Mouse (Mus musculus) limb, embryonic 12.5 days (tissue): ENCODE results near the gene Senp6. TPM values are rescaled to one million over a fixed set of nuclear protein-coding genes. Genes with fewer than 3 reads are reported as not detected.

ENCODE experiments used
- ATAC-seq: fragments of 200-750 bp; cut with Nextera tagmentation; 2 replicates; pipeline ENCODE4 v1.8.0; 2017; ENCODE audit warnings: low read depth, moderate TSS enrichment; ENCODE audit not compliant: insufficient number of reproducible peaks, insufficient read depth, low FRiP score, low TSS enrichment
- H3K27ac ChIP-seq: fragments of 300-500 bp; sonication (generic); 2 replicates; pipeline ENCODE4 v1.5.1; 2016; ENCODE audit warnings: mild to moderate bottlenecking, moderate library complexity
- H3K27me3 ChIP-seq: fragments of 300-500 bp; sonication (generic); 2 replicates; pipeline ENCODE4 v1.6.1; 2016; ENCODE audit warnings: mild to moderate bottlenecking, moderate library complexity
- H3K36me3 ChIP-seq: fragments of 300-500 bp; sonication (generic); 2 replicates; pipeline ENCODE4 v1.6.1; 2016; ENCODE audit warnings: mild to moderate bottlenecking, moderate library complexity
- H3K4me1 ChIP-seq: fragments of 300-500 bp; sonication (generic); replicated peaks from 2 replicates; pipeline ENCODE4 v1.6.1; 2016
- H3K4me2 ChIP-seq: fragments of 300-500 bp; sonication (generic); 2 replicates; pipeline ENCODE4 v1.6.1; 2016; ENCODE audit warnings: mild to moderate bottlenecking, moderate library complexity
- H3K4me3 ChIP-seq: fragments of 300-500 bp; sonication (generic); replicated peaks from 2 replicates; pipeline ENCODE4 v1.5.1; 2016; ENCODE audit warnings: mild to moderate bottlenecking
- H3K9ac ChIP-seq: fragments of 300-500 bp; sonication (generic); replicated peaks from 2 replicates; pipeline ENCODE4 v1.6.1; 2016; ENCODE audit warnings: mild to moderate bottlenecking, moderate library complexity
- H3K9me3 ChIP-seq: fragments of 300-500 bp; sonication (generic); 2 replicates; pipeline ENCODE4 v1.6.1; 2016; ENCODE audit warnings: mild to moderate bottlenecking, moderate library complexity
- WGBS: fragments of 180-500 bp; shearing (Covaris S2); methylation state at CpG from one replicate; pipeline ENCODE4 v1.1.7; 2016; 5-methylcytosine and 5-hydroxymethylcytosine counted together
- polyA plus RNA-seq: library from polyadenylated mRNA; unstranded; fragments of >200 nt; fragmentation: Nextera tagmentation; extraction: Ambion mirVana; gene quantifications from 2 replicates; pipeline ENCODE4 v1.2.1, GENCODE M21; 2016

The Senp6 gene
- polyA plus RNA-seq, 1 experiment from 2014 or later: 72.9 TPM

DNA sequence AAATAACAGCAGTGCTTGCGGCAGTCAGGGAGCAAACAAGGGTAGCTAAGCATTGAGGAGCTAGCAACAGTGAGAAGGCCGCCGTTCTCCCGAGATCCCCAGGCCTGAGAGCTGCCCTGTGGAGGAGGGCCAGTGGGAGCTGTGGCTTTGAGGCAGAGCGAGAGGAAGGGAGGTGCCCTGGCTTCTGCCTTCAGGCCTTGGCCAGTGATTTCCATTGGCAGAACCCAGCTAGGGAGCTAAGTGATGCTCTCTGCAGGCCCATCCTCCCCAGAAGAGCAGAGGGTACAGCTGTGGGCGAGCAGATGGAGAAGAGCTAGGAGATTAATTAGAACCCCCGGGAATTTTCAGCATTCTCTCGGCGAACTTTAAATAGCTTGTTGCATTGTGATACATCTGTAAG, 106.9 kb downstream of the Senp6 start:
- H3K9ac ChIP-seq: no peak overlapping the region
- H3K27ac ChIP-seq: no peak overlapping the region
- no peaks in the 10 kb centered on the region for H3K36me3 ChIP-seq
- H3K4me3 ChIP-seq: no peak overlapping the region
- peaks cover 8% of the 10 kb centered on the region for H3K4me1 ChIP-seq
- no peaks in the 10 kb centered on the region for H3K27me3 ChIP-seq
- H3K9me3 ChIP-seq: no peaks in the 10 kb centered on the region
- WGBS: 52% methylated on average over 9 of the region's 9 CpGs
- H3K4me2 ChIP-seq: no peak overlapping the region
- ATAC-seq: 0 out of 2 replicates have a peak, but pooled peaks have one; percentile 37

- Histone ChIP-seq H3K4me1 (peaks cover 8% of the 10 kb centered on the region), H3K9me3 (no peaks in the 10 kb centered on the region), H3K4me3 (no peak overlapping the region), H3K27me3 (no peaks in the 10 kb centered on the region), H3K27ac (no peak overlapping the region), H3K9ac (no peak overlapping the region), H3K4me2 (no peak overlapping the region), H3K36me3 (no peaks in the 10 kb centered on the region)
- WGBS: 72% methylated on average over 13 of the region's 13 CpGs
- ATAC-seq: no peak
Observed at GRCm38 (mm10) chr9:80176696-80177478, 110.2 kb downstream of the Senp6 start.

DNA sequence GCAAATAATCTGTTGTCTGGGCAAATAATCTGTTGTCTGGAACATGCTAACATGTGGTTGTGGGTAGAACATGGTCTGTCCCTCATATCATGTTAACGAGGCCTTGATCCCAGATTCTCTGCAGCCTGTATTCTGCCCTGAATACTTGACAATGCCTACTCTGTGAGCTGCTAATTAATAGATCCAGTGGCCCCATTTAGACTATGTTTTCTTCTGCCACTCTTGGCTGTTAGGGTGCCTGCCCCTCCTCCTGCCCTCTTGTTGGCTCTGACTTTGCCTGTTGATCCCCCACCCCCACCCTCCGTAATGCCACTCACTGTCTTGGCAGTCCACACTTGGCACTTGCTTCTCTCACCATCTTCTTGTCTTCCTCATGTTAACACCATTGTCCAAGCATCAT, 112.0 kb downstream of the Senp6 start:
- H3K36me3 ChIP-seq: no peaks in the 10 kb centered on the region
- no peak overlapping the region for H3K9ac ChIP-seq
- no peak for ATAC-seq
- H3K27ac ChIP-seq: no peak overlapping the region
- H3K4me1 ChIP-seq: peaks cover 6% of the 10 kb centered on the region; the same call in 1 of the 2 replicates
- no peak overlapping the region for H3K4me2 ChIP-seq
- WGBS: 92% methylated on average over 2 of the region's 2 CpGs
- H3K4me3 ChIP-seq: no peak overlapping the region
- no peaks in the 10 kb centered on the region for H3K9me3 ChIP-seq
- no peaks in the 10 kb centered on the region for H3K27me3 ChIP-seq

- 88% methylated on average over 4 of the region's 4 CpGs for WGBS
- Histone ChIP-seq H3K4me3 (no peak overlapping the region), H3K27ac (no peak overlapping the region), H3K9me3 (no peaks in the 10 kb centered on the region), H3K4me2 (no peak overlapping the region), H3K27me3 (no peaks in the 10 kb centered on the region), H3K36me3 (no peaks in the 10 kb centered on the region), H3K9ac (no peak overlapping the region), H3K4me1 (0 out of 2 replicates have a peak, but pooled peaks cover 4% of the 10 kb centered on the region)
- ATAC-seq: no peak
Observed at GRCm38 (mm10) chr9:80179688-80180087, 113.0 kb downstream of the Senp6 start.

GRCm38 (mm10) chr9:80180771-80181170, 114.1 kb downstream of the Senp6 start:
- H3K4me3 ChIP-seq: no peak overlapping the region
- ATAC-seq: no peak
- no peak overlapping the region for H3K27ac ChIP-seq
- H3K4me2 ChIP-seq: no peak overlapping the region
- no peaks in the 10 kb centered on the region for H3K36me3 ChIP-seq
- no peak overlapping the region for H3K9ac ChIP-seq
- no peaks in the 10 kb centered on the region for H3K9me3 ChIP-seq
- H3K4me1 ChIP-seq: 0 out of 2 replicates have a peak, but pooled peaks cover 4% of the 10 kb centered on the region
- 83% methylated on average over 5 of the region's 5 CpGs for WGBS
- no peaks in the 10 kb centered on the region for H3K27me3 ChIP-seq

DNA sequence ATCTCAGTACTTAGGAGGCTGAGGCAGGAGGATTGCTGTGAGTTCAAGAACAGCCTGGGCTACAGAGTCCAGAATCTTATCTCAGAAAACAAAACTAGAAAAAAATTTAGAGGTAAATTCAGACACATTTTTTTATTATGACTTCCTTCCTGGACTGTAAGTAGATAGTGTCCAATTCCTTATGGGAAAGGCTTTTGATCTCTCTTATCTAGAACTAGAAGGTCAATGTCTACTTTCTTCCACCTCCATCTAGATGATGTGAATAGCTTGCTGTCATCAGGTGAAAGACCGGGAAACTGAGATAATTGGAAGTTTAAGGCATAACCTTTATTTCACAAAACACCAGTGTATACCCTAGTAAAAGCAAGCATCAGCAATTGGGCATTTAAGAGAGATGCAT, 115.0 kb downstream of the Senp6 start:
- Histone ChIP-seq H3K36me3 (no peaks in the 10 kb centered on the region), H3K9me3 (no peaks in the 10 kb centered on the region), H3K4me3 (no peak overlapping the region), H3K4me1 (0 out of 2 replicates have a peak, but pooled peaks cover 4% of the 10 kb centered on the region), H3K4me2 (no peak overlapping the region), H3K9ac (no peak overlapping the region), H3K27ac (no peak overlapping the region), H3K27me3 (no peaks in the 10 kb centered on the region)
- ATAC-seq: no peak
- 92% methylated on average over 1 of the region's 1 CpGs for WGBS

GRCm38 (mm10) chr9:80184138-80184537, 117.4 kb downstream of the Senp6 start:
- H3K9me3 ChIP-seq: no peaks in the 10 kb centered on the region
- H3K27ac ChIP-seq: no peak overlapping the region
- no peak overlapping the region for H3K4me3 ChIP-seq
- no peaks in the 10 kb centered on the region for H3K4me1 ChIP-seq
- H3K27me3 ChIP-seq: no peaks in the 10 kb centered on the region
- H3K4me2 ChIP-seq: no peak overlapping the region
- H3K9ac ChIP-seq: no peak overlapping the region
- no peaks in the 10 kb centered on the region for H3K36me3 ChIP-seq
- WGBS: 80% methylated on average over 5 of the region's 5 CpGs
- ATAC-seq: no peak

GRCm38 (mm10) chr9:80185737-80186136, 119.0 kb downstream of the Senp6 start:
- Histone ChIP-seq H3K4me3 (no peak overlapping the region), H3K27ac (no peak overlapping the region), H3K36me3 (no peaks in the 10 kb centered on the region), H3K4me1 (no peaks in the 10 kb centered on the region), H3K9ac (no peak overlapping the region), H3K27me3 (no peaks in the 10 kb centered on the region), H3K4me2 (no peak overlapping the region), H3K9me3 (no peaks in the 10 kb centered on the region)
- WGBS: 60% methylated on average over 3 of the region's 3 CpGs
- no peak for ATAC-seq

DNA sequence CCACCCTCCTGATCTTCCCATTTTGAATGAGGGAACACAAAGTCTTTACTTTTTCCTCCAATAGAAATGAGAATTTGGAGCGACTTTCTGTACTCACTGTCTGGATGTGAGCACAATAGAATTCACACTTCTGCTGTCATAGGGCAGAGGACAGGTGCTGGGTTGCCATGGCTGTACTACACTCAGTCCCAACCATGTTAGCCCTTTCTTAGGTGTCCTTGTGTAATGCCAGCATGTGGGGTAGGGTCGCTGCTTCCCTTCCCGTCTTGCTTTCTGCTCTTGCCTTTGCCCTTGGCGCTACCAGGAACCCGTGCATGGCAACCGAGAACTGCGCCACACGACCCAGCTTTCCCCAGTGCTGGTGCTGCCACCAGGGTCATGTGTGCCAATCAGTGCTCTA, 120.0 kb downstream of the Senp6 start:
- no peak overlapping the region for H3K27ac ChIP-seq
- no peak for ATAC-seq
- H3K4me3 ChIP-seq: no peak overlapping the region
- 90% methylated on average over 8 of the region's 8 CpGs for WGBS
- no peaks in the 10 kb centered on the region for H3K4me1 ChIP-seq
- no peaks in the 10 kb centered on the region for H3K36me3 ChIP-seq
- H3K4me2 ChIP-seq: no peak overlapping the region
- no peaks in the 10 kb centered on the region for H3K27me3 ChIP-seq
- H3K9me3 ChIP-seq: no peaks in the 10 kb centered on the region
- no peak overlapping the region for H3K9ac ChIP-seq

DNA sequence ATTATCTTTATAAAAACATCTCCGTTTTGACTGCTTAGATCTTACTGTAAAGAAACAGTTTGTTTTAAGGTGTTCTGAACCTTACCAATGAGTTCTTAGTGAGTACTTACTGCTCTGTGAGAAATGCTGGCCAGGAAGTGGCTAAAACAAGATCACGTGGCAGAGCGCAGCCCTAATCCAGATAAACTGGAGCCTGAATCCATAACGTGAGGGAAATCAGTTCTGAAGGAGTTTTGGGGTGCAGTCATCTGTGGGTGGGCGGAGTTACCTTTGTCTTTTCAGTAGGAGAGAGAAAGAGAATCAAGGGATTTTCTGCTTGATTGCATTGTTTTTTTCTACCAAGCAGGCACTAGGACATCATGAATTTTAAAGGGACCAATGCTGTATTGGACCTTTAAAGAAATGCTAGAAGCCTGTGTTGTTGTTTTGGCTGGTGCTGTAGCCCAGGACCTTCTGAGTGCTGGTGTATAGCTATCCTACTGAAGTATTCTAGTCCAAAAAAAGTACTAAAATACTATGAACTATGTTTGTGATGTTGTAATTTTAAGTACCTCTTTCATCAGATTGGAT, 121.7 kb downstream of the Senp6 start:
- Histone ChIP-seq H3K27ac (no peak overlapping the region), H3K36me3 (no peaks in the 10 kb centered on the region)
- ATAC-seq: no peak

GRCm38 (mm10) chr9:80191240-80191639, 124.5 kb downstream of the Senp6 start:
- 63% methylated on average over 6 of the region's 6 CpGs for WGBS
- no peak overlapping the region for H3K4me3 ChIP-seq
- no peaks in the 10 kb centered on the region for H3K27me3 ChIP-seq
- no peaks in the 10 kb centered on the region for H3K36me3 ChIP-seq
- H3K4me2 ChIP-seq: no peak overlapping the region
- no peaks in the 10 kb centered on the region for H3K9me3 ChIP-seq
- H3K4me1 ChIP-seq: peaks cover 5% of the 10 kb centered on the region; the same call in 1 of the 2 replicates
- no peak for ATAC-seq
- H3K9ac ChIP-seq: no peak overlapping the region
- no peak overlapping the region for H3K27ac ChIP-seq

More for the DNA sequence above, 121.7 kb downstream of the Senp6 start:
- Histone ChIP-seq H3K27me3 (no peaks in the 10 kb centered on the region), H3K9ac (no peak overlapping the region), H3K4me3 (no peak overlapping the region), H3K9me3 (no peaks in the 10 kb centered on the region), H3K4me2 (no peak overlapping the region), H3K4me1 (peaks cover 5% of the 10 kb centered on the region; the same call in 1 of the 2 replicates)
- WGBS: 60% methylated on average over 5 of the region's 5 CpGs
